Mouse (Mus musculus) myocyte (in vitro differentiated cells): ENCODE results near the gene Igf1r. TPM values are rescaled to one million over a fixed set of nuclear protein-coding genes. Genes with fewer than 3 reads are reported as not detected.

Experiments used
- H3K27me3 ChIP-seq: one replicate; pipeline ENCODE4 v1.6.1; 2011; ENCODE audit not compliant: control insufficient read depth, insufficient read depth, insufficient read length
- H3K36me3 ChIP-seq: one replicate; pipeline ENCODE4 v1.6.1; 2011; ENCODE audit not compliant: control insufficient read depth, insufficient read depth
- H3K4me2 ChIP-seq: one replicate; pipeline ENCODE4 v1.6.1; 2011; ENCODE audit warnings: low read depth, control low read depth
- H3K4me3 ChIP-seq: one replicate; pipeline ENCODE4 v1.5.1; 2011; ENCODE audit warnings: mild to moderate bottlenecking, control low read depth, moderate library complexity
- H3K79me2 ChIP-seq: one replicate; pipeline ENCODE4 v1.6.1; 2011; ENCODE audit not compliant: control insufficient read depth, insufficient read depth
- H3ac ChIP-seq: one replicate; pipeline ENCODE4 v1.6.1; 2011; ENCODE audit not compliant: control insufficient read depth, insufficient read length
- CEBPB ChIP-seq: IDR thresholded peaks from 2 replicates; pipeline ENCODE4 v1.6.1; 2011; ENCODE audit warnings: mild to moderate bottlenecking, moderate library complexity; ENCODE audit not compliant: poor library complexity, insufficient read depth, severe bottlenecking
- E2F4 ChIP-seq: IDR thresholded peaks from one replicate; pipeline ENCODE4 v1.6.1; 2011; ENCODE audit warnings: mild to moderate bottlenecking, control low read depth, moderate library complexity; ENCODE audit not compliant: insufficient read depth
- MAX ChIP-seq: IDR thresholded peaks from one replicate; pipeline ENCODE4 v1.6.1; 2011; ENCODE audit warnings: low read depth, mild to moderate bottlenecking, control low read depth
- MYOD1 ChIP-seq, 3 experiments: IDR thresholded peaks; one replicate each; pipeline ENCODE4 v1.6.1; 2011; ENCODE audit warnings: control low read depth in 2 of 3, low read depth in 2 of 3, mild to moderate bottlenecking in 2 of 3, moderate library complexity in 1 of 3; ENCODE audit not compliant: insufficient read length in 2 of 3, control insufficient read depth in 1 of 3
- MYOG ChIP-seq, 3 experiments: IDR thresholded peaks; one replicate each; pipeline ENCODE4 v1.6.1; 2011; ENCODE audit warnings: control low read depth in 2 of 3, low read depth in 2 of 3, mild to moderate bottlenecking in 2 of 3; ENCODE audit not compliant: insufficient read length in 2 of 3, control insufficient read depth in 1 of 3, insufficient read depth in 1 of 3
- POLR2A ChIP-seq: IDR thresholded peaks from one replicate; pipeline ENCODE4 v1.6.1; 2011; ENCODE audit warnings: low read depth, mild to moderate bottlenecking, control low read depth, moderate library complexity; ENCODE audit not compliant: insufficient read length
- POLR2AphosphoS2 ChIP-seq: IDR thresholded peaks from one replicate; pipeline ENCODE4 v1.6.1; 2011; ENCODE audit warnings: low read depth, control low read depth; ENCODE audit not compliant: insufficient read length
- REST ChIP-seq: IDR thresholded peaks from one replicate; pipeline ENCODE4 v1.6.1; 2011; ENCODE audit warnings: mild to moderate bottlenecking, control low read depth, moderate library complexity; ENCODE audit not compliant: insufficient read depth, insufficient read length
- SRF ChIP-seq: IDR thresholded peaks from one replicate; pipeline ENCODE4 v1.6.1; 2011; ENCODE audit warnings: low read depth; ENCODE audit not compliant: control insufficient read depth, insufficient read length
- TCF12 ChIP-seq: IDR thresholded peaks from one replicate; pipeline ENCODE4 v1.6.1; 2011; ENCODE audit warnings: mild to moderate bottlenecking, control low read depth; ENCODE audit not compliant: poor library complexity, insufficient read depth, severe bottlenecking
- TCF3 ChIP-seq: IDR thresholded peaks from one replicate; pipeline ENCODE4 v1.6.1; 2011; ENCODE audit warnings: low read depth, control low read depth; ENCODE audit not compliant: insufficient read length
- USF1 ChIP-seq: IDR thresholded peaks from one replicate; pipeline ENCODE4 v1.6.1; 2011; ENCODE audit warnings: low read depth, mild to moderate bottlenecking, control low read depth, moderate library complexity
- polyA plus RNA-seq: library from polyadenylated mRNA; unstranded; fragments of >200 nt; fragmentation: generic; extraction: Trizol; gene quantifications from one replicate; pipeline ENCODE4 v1.2.1, GENCODE M21; 2012; ENCODE audit warnings: missing spikeins

The Igf1r gene
- polyA plus RNA-seq, 1 experiment, result 7.9 TPM

DNA sequence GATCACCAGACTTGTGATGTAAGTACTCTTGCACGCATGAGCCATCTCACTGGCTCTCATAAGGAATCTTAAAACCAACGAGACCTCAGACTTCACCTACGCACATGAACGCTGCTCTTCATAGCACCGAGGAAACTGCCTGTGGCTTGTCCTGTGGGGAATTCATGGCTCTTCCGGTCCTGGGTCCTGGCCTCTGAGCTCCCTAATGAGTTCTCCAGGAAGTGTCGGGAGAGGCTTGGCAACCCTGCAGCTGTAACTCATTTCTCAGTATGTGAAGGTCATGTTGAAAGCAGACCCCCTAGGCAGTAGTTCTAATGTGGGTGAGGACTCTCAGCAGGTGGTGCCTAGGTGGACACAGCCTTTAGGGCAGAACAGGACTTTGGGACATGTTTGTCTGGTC is 229.4 kb downstream of the Igf1r start:
- H3K4me3 ChIP-seq, result no peak overlapping the region
- H3K4me2 ChIP-seq, result no peak overlapping the region
- H3K36me3 ChIP-seq, result peaks cover 6% of the 10 kb centered on the region
- no peak overlapping the region for H3ac ChIP-seq
- no peaks in the 10 kb centered on the region for H3K27me3 ChIP-seq
- TF ChIP-seq TCF12, result no peak
- no peak for TF ChIP-seq SRF
- TF ChIP-seq E2F4, result no peak
- TF ChIP-seq CEBPB, result no peak
- TF ChIP-seq POLR2AphosphoS2, result no peak
- no peaks in the 10 kb centered on the region for H3K79me2 ChIP-seq

DNA sequence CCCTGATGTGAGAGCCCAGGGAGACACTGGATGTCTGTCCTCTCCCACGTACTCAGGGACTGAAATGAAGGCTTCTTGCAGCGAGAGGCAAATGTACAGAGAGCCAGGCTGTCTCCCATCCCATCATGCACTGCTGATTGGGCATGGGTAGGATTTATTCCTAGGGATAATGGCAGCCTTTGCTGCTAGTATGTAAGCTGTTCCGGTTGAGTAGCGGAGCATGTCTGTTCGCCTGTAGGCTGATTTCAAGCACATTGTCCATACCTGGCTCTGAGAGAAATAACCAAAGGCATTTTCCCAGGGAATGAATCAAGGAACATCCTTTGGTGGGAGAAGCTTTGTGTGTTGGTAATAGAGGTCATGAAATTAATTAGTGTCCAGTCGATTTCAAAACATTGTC is 230.1 kb downstream of the Igf1r start:
- H3K79me2 ChIP-seq, result no peaks in the 10 kb centered on the region
- H3K4me2 ChIP-seq, result no peak overlapping the region
- no peak overlapping the region for H3K4me3 ChIP-seq
- no peaks in the 10 kb centered on the region for H3K27me3 ChIP-seq
- H3K36me3 ChIP-seq, result peaks cover 4% of the 10 kb centered on the region
- no peak for TF ChIP-seq TCF3
- no peak for TF ChIP-seq CEBPB
- TF ChIP-seq POLR2A, result no peak
- TF ChIP-seq TCF12, result no peak
- no peak for TF ChIP-seq MAX
- TF ChIP-seq MYOG (IDR thresholded peaks at IDR 0.05; ENCODE audit: control insufficient read depth in 1 of 3, insufficient read depth in 1 of 3, insufficient read length in 2 of 3, low read depth in 2 of 3), result no peak
- no peak for TF ChIP-seq SRF
- TF ChIP-seq USF1, result no peak
- TF ChIP-seq E2F4, result no peak
- no peak for TF ChIP-seq MYOD1 (IDR thresholded peaks at IDR 0.05; ENCODE audit: control insufficient read depth in 1 of 3, insufficient read length in 2 of 3, low read depth in 2 of 3)
- TF ChIP-seq REST, result no peak
- TF ChIP-seq POLR2AphosphoS2, result no peak
- no peak overlapping the region for H3ac ChIP-seq

DNA sequence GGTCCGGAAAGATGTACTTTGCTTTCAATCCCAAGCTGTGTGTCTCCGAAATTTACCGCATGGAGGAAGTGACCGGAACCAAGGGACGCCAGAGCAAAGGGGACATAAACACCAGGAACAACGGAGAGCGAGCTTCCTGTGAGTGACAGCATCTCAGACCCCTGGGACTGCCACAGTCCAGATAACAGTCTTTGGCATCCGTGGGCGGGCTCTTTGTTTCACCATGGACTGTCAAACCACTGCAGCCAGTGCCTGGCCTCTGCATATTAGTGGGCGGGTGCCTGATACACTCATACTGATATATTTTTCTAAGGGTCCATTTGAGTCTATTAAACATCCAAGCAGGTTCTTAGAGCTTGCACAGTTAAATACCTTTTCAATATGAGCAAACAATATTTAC is 230.8 kb downstream of the Igf1r start:
- peaks cover 7% of the 10 kb centered on the region for H3K36me3 ChIP-seq

DNA sequence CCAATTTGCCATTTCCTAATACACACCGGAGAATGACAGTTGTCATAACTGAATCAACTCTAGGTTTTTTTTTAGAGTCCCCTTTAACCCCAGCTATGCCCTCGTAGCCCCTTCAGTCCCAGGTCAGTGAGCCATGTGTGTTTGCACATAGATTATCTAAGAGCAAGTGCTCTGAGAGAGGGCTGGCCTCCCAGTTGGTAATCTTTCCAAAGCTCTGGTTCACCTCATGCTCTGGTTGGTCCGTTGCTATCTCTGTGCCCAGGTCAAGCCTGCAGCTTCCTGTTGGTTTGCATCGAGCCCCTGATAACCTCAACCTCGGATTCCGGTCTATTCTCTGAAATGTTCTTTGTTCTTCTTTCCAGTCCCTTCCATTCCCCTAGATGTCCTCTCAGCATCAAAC is 236.6 kb downstream of the Igf1r start:
- H3K36me3 ChIP-seq, result peaks cover 21% of the 10 kb centered on the region
- TF ChIP-seq CEBPB, result no peak
- TF ChIP-seq SRF, result no peak
- TF ChIP-seq MAX, result no peak
- TF ChIP-seq MYOD1 (IDR thresholded peaks at IDR 0.05; ENCODE audit: control insufficient read depth in 1 of 3, insufficient read length in 2 of 3, low read depth in 2 of 3), result no peak
- TF ChIP-seq POLR2AphosphoS2, result no peak
- TF ChIP-seq TCF12, result no peak
- no peak for TF ChIP-seq POLR2A
- TF ChIP-seq TCF3, result no peak
- no peak for TF ChIP-seq MYOG (IDR thresholded peaks at IDR 0.05; ENCODE audit: control insufficient read depth in 1 of 3, insufficient read depth in 1 of 3, insufficient read length in 2 of 3, low read depth in 2 of 3)
- H3ac ChIP-seq, result no peak overlapping the region
- no peaks in the 10 kb centered on the region for H3K27me3 ChIP-seq
- no peak overlapping the region for H3K4me2 ChIP-seq
- no peak overlapping the region for H3K4me3 ChIP-seq
- no peaks in the 10 kb centered on the region for H3K79me2 ChIP-seq

More for the DNA sequence above, 230.8 kb downstream of the Igf1r start:
- H3K27me3 ChIP-seq, result no peaks in the 10 kb centered on the region
- H3ac ChIP-seq, result no peak overlapping the region
- no peaks in the 10 kb centered on the region for H3K79me2 ChIP-seq
- no peak overlapping the region for H3K4me2 ChIP-seq
- no peak overlapping the region for H3K4me3 ChIP-seq
- TF ChIP-seq SRF (no peak), POLR2A (no peak), MAX (no peak), TCF3 (no peak), MYOD1 (IDR thresholded peaks at IDR 0.05; ENCODE audit: control insufficient read depth in 1 of 3, insufficient read length in 2 of 3, low read depth in 2 of 3) (no peak), REST (no peak), E2F4 (no peak), TCF12 (no peak), USF1 (no peak), MYOG (IDR thresholded peaks at IDR 0.05; ENCODE audit: control insufficient read depth in 1 of 3, insufficient read depth in 1 of 3, insufficient read length in 2 of 3, low read depth in 2 of 3) (no peak), CEBPB (no peak), POLR2AphosphoS2 (no peak)

DNA sequence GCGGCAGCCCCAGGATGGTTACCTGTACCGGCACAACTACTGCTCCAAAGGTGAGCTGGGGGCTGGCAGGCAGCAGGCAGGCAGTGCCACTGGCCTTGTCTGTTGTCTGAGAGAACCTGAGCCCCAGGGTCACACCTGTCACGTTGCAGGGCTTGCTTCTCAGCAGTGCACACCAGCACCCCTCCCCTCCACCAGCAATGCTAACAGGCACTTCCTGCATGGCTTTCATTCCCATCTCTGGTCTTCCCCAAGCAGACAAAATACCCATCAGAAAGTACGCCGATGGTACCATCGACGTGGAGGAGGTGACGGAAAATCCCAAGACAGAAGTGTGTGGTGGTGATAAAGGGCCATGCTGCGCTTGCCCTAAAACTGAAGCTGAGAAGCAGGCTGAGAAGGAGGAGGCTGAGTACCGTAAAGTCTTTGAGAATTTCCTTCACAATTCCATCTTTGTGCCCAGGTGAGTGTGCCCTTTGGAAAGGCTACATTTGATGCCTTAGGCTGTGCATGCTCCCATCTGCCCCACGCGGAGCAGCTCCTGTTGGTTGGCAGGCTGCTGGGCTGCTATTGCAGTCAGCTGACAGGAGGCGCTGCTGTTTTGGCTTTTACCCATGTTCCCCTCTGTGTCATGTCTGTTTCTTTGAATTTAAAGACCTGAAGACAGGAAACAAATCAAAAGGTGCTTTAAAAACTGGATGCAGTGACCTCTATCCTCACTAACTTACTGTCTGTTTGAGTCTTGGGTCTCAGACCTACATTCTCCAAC is 237.2 kb downstream of the Igf1r start:
- TF ChIP-seq MYOG (IDR thresholded peaks at IDR 0.05; ENCODE audit: control insufficient read depth in 1 of 3, insufficient read depth in 1 of 3, insufficient read length in 2 of 3, low read depth in 2 of 3), result no peak
- no peak for TF ChIP-seq TCF12
- no peak for TF ChIP-seq E2F4
- TF ChIP-seq REST, result no peak
- no peak for TF ChIP-seq CEBPB
- H3K4me3 ChIP-seq, result no peak overlapping the region
- no peak overlapping the region for H3ac ChIP-seq
- H3K36me3 ChIP-seq, result peaks cover 20% of the 10 kb centered on the region
- H3K27me3 ChIP-seq, result no peaks in the 10 kb centered on the region
- H3K79me2 ChIP-seq, result no peaks in the 10 kb centered on the region
- H3K4me2 ChIP-seq, result no peak overlapping the region
